Mouse (Mus musculus) bone marrow macrophage, adult 2 months (primary cell): ENCODE measurements around the gene Mtap.

ENCODE experiments used
- CTCF ChIP-seq: IDR thresholded peaks from 2 replicates; pipeline ENCODE4 v1.5.1; 2012; ENCODE audit warnings: low read depth, mild to moderate bottlenecking, low read length, moderate library complexity
- POLR2A ChIP-seq: IDR thresholded peaks from 2 replicates; pipeline ENCODE4 v1.6.1; 2012; ENCODE audit warnings: mild to moderate bottlenecking, low read depth, low read length, borderline replicate concordance

DNA sequence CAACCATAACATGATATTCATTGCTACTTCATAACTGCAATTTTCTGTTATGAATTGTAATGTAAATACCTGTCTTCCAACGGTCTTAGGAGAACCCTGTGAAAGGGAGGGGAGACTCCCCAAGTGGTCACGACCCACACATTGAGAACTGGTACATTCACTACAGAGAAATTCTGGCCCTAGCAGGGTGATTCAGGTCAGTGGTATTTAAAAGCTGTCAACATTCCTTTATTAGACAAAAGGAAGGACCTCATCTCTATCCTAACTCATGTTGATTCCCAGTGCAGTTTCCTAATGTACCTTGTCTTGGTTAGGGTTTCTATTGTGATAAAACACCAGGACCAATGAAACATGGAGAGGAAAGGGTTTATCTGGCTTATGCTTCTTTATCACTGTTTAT is 20.9 kb upstream of the Mtap start:
- TF ChIP-seq POLR2A (no peak), CTCF (no peak)
